In genomic region chr1:118878291-118878690, GRCm38 (mm10) we compare ENCODE assay signal across 12 mouse cellular contexts.
DNase-seq lines count a peak whose midpoint lies in the region; ATAC-seq lines count a peak whose summit lies in the region.
"Had no signal": no experiment of that assay in that cellular context is flagged by ENCODE, and none has a peak within 500 bp of the region (broad histone marks: within the 10 kb centered on the region; RNA-seq: fewer than 3 reads in every experiment).

No protein-coding gene starts in this region.

- H3K27ac ChIP-seq in stomach, embryonic 15.5 days = no peak overlapping the region
- H3K27ac ChIP-seq: hindbrain, embryonic 12.5 days; liver, embryonic 15.5 days had no signal

- peak; percentile 71; the same call in 1 of the 2 replicates for ATAC-seq in stomach, embryonic 15.5 days (ENCODE audit: insufficient read depth, low FRiP score, low read depth)

- peaks cover 17% of the 10 kb centered on the region; the same call in 1 of the 2 replicates for H3K4me1 ChIP-seq in stomach, embryonic 15.5 days
- H3K4me1 ChIP-seq: hindbrain, embryonic 12.5 days; liver, embryonic 15.5 days had no signal

- 40% methylated on average over 6 of the region's 6 CpGs for whole genome bisulfite sequencing in stomach, embryonic 15.5 days

- H3K4me2 ChIP-seq in stomach, embryonic 15.5 days = no peak overlapping the region
- H3K4me2 ChIP-seq: hindbrain, embryonic 12.5 days; liver, embryonic 15.5 days had no signal

- H3K9ac ChIP-seq in stomach, embryonic 15.5 days = no peak overlapping the region
- H3K9ac ChIP-seq: hindbrain, embryonic 12.5 days; liver, embryonic 15.5 days had no signal

- no peaks in the 10 kb centered on the region for H3K9me3 ChIP-seq in stomach, embryonic 15.5 days
- H3K9me3 ChIP-seq: hindbrain, embryonic 12.5 days; liver, embryonic 15.5 days had no signal

- no peak overlapping the region for H3K4me3 ChIP-seq in stomach, embryonic 15.5 days (replicated peaks)
- H3K4me3 ChIP-seq: hindbrain, embryonic 12.5 days; liver, embryonic 15.5 days had no signal

- intact Hi-C loops in heart, postnatal 10 days (cut with DNase I) = loop anchor here (10.0 kb wide), 1 partner anchor 177 kb away; the partner anchor contains the start of gene Gli2

- no peaks in the 10 kb centered on the region for H3K27me3 ChIP-seq in stomach, embryonic 15.5 days (replicated peaks)
- H3K27me3 ChIP-seq: hindbrain, embryonic 12.5 days; liver, embryonic 15.5 days had no signal

- no peaks in the 10 kb centered on the region for H3K36me3 ChIP-seq in stomach, embryonic 15.5 days
- H3K36me3 ChIP-seq: hindbrain, embryonic 12.5 days; liver, embryonic 15.5 days had no signal

- peak; percentile 17 for DNase-seq in ovary, adult 18-20 months (ENCODE audit: low spot score)
- no peak for DNase-seq in ovary, postnatal 10 days (ENCODE audit: low spot score)
- peak; percentile 39 to 61 for DNase-seq in heart, postnatal 10 days
- DNase-seq in kidney, postnatal 14 days = peak; percentile 74
- DNase-seq in left cerebral cortex, adult 8-10 months (ENCODE audit: low spot score in 2 of 2) = no peak
- no peak for DNase-seq in frontal cortex, postnatal 14 days (ENCODE audit: low spot score in 2 of 2)
- DNase-seq in B cell, adult 2 months = no peak
- DNase-seq: cerebellum, adult 8-10 months; thymus, postnatal 14 days had no signal

Comparison
In these comparisons a context has a peak if more than half of its experiments do, and no peak if none do; other contexts are left out.
1. DNase-seq: peak in ovary, adult 18-20 months (single experiment), heart, postnatal 10 days (2 of 2) and kidney, postnatal 14 days (single experiment); none in ovary, postnatal 10 days (single experiment), left cerebral cortex, adult 8-10 months (0 of 2), frontal cortex, postnatal 14 days (0 of 2) and B cell, adult 2 months (0 of 2).